Mouse (Mus musculus) heart, postnatal 14 days (tissue): Measurements from ENCODE around the gene Btbd9. TPM values are rescaled to one million over a fixed set of nuclear protein-coding genes. Genes with fewer than 3 reads are reported as not detected.
A peak's percentile ranks its signal among the peaks of the same experiment; 100 is the strongest.

Experiments used
- DNase-seq, 2 experiments: peaks; one replicate each; pipeline ENCODE4 v3.0.0; 2021 to 2022
- intact Hi-C: fragments of 180-260 bp; cut with DNase I; formaldehyde crosslinking; loops from one replicate; pipeline ENCODE4 v1.15.1; 2025
- total RNA-seq, 2 experiments: library from RNA; stranded (reverse); gene quantifications; 2 replicates each; pipeline ENCODE4 v1.2.3; 2021

The Btbd9 gene
- total RNA-seq, 2 experiments from 2014 or later = 20.9 to 22.4 TPM

- DNase-seq = no peak
- intact Hi-C loops = loop anchor here (5.0 kb wide), 2 partner anchors 87 to 177 kb away; no protein-coding TSS in a partner anchor
Observed at GRCm38 (mm10) chr17:30199374-30200247, 376.7 kb downstream of the Btbd9 start.

- intact Hi-C loops = loop anchor here (5.0 kb wide), 2 partner anchors 86 to 176 kb away; no protein-coding TSS in a partner anchor
Observed at GRCm38 (mm10) chr17:30198422-30198821, 377.9 kb downstream of the Btbd9 start.

DNA sequence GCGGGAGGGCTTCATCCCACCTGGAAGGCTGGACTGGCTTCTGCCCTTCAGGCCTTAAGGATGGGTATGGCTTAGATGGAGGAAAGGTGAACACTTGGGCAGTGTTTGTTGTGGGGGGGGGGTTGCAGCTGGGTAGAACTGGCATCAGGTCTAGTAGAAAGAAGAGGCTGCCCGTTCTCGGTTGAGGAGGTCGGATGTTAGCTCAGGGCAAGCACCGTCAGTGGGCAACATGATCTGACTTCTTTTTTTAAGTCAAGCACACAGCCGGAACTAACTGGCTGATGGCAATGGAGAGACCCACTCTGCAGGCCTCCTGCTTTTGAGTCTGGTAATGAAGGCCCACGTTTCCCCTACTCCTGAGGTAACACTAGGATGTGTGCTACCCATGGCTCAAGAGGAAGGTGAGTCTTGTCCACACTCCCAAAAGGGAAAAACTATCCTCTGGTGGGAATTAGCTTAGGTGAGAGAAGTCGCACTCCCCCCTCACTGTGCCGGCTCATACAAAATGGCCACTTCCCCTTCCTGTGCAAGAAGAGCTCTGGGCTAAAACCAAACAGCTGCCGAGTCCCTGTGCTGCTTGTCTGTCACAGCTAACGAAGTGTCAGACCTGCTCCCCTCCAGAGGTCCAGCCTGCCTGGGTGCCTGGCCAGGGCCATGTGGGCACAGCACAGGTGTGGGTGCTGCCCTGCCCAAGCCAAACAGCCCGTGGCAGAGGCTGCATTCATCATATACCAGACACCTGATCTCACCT, 378.8 kb downstream of the Btbd9 start:
- intact Hi-C loops = loop anchor here (5.0 kb wide), 2 partner anchors 85 to 175 kb away; no protein-coding TSS in a partner anchor
- no peak for DNase-seq

More at GRCm38 (mm10) chr17:30198422-30198821, 377.9 kb downstream of the Btbd9 start:
- DNase-seq = peak in 1 of 2 experiments; percentile 59

- DNase-seq = peak; percentile 10 to 36
- intact Hi-C loops = loop anchor here (5.0 kb wide), 2 partner anchors 84 to 174 kb away; no protein-coding TSS in a partner anchor
Observed at GRCm38 (mm10) chr17:30196401-30197279, 379.6 kb downstream of the Btbd9 start.

GRCm38 (mm10) chr17:30195591-30196183, 380.6 kb downstream of the Btbd9 start:
- peak; percentile 6 to 13 for DNase-seq
- intact Hi-C loops = loop anchor here (5.0 kb wide), 2 partner anchors 83 to 173 kb away; no protein-coding TSS in a partner anchor

GRCm38 (mm10) chr17:30194629-30195445, 381.5 kb downstream of the Btbd9 start:
- peak in 1 of 2 experiments; percentile 8 for DNase-seq

GRCm38 (mm10) chr17:30194091-30194490, 382.2 kb downstream of the Btbd9 start:
- intact Hi-C loops = no loop called here
- peak in 1 of 2 experiments; percentile 0 for DNase-seq

More at GRCm38 (mm10) chr17:30194629-30195445, 381.5 kb downstream of the Btbd9 start:
- intact Hi-C loops = loop anchor here (5.0 kb wide), 2 partner anchors 83 to 173 kb away; no protein-coding TSS in a partner anchor

- intact Hi-C loops = no loop called here
- peak in 1 of 2 experiments; percentile 2 for DNase-seq
Observed at GRCm38 (mm10) chr17:30193615-30194014, 382.7 kb downstream of the Btbd9 start.

DNA sequence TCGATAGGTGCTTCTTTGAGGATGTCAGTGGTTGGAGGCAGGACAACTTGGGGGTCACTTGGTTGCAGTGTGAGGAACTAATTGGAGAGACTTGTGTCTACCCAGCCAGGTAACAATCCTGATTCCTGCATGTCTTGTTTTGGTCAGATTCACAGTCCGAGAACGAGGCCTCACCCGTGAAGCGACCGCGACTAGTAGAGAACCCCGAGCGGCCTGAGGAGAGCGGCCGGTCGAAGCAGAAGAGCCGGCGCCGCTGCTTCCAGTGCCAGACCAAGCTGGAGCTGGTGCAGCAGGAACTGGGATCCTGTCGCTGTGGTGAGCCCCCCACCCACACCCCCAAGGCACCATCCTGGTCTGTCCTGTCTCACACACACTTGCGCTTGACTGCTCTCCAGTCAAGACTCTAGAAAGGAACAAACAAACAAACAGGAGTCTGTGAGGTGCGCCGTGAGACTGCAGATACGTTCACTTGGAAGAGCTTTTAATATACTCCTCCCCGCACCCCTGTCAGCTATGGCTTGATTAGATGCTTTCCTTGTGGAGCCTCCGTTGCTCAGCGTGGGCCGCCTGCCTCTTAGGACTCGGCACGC, 383.8 kb downstream of the Btbd9 start:
- intact Hi-C loops = no loop called here
- peak in 1 of 2 experiments; percentile 0 for DNase-seq

GRCm38 (mm10) chr17:30191097-30191640, 385.1 kb downstream of the Btbd9 start:
- DNase-seq = no peak
- intact Hi-C loops = no loop called here

GRCm38 (mm10) chr17:30188031-30188981, 388.0 kb downstream of the Btbd9 start:
- no peak for DNase-seq
- intact Hi-C loops = no loop called here

DNA sequence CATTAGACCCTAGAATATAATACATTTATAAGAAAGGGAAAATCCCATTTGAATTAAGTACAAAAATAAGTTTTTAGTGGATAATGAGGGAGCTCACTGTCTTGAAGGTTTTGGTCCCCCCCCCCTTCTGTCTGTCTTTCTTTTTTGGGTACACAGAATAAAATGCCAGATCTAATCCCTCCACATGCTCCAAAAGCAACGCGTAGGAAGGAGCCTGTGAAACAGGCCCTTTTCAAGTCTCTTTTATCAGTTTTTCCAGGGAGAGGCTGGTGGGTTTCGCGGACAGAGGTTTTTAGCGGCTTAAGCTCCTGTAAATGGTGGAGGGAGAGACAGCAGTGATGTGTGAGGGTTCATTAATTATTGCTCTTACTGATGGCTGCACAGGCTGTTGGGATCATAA, 388.7 kb downstream of the Btbd9 start:
- no peak for DNase-seq
- intact Hi-C loops = no loop called here

GRCm38 (mm10) chr17:30187154-30187553, 389.1 kb downstream of the Btbd9 start:
- DNase-seq = no peak
- intact Hi-C loops = no loop called here

GRCm38 (mm10) chr17:30183561-30183960, 392.7 kb downstream of the Btbd9 start:
- no peak for DNase-seq
- intact Hi-C loops = no loop called here

DNA sequence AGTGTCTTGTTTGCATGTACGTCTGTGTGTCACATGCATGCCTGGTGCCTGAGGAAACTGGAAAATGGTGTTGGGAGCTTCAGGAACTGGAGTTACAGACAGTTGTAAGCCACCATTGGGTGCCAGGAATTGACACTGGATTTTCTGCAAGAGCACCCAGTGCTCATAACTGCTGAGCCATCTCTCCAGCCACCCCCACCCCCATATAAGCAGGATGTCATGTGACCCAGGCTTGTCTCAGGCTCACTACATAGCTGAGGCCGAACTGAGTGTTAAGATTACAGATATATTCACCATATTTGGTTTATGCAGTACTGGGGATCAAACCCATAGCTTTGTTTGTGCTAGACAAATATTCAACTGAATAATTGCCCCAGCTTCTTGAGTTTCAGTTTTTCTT, 394.2 kb downstream of the Btbd9 start:
- intact Hi-C loops = no loop called here
- no peak for DNase-seq

- no peak for DNase-seq
- intact Hi-C loops = no loop called here
Observed at GRCm38 (mm10) chr17:30181554-30181953, 394.7 kb downstream of the Btbd9 start.

DNA sequence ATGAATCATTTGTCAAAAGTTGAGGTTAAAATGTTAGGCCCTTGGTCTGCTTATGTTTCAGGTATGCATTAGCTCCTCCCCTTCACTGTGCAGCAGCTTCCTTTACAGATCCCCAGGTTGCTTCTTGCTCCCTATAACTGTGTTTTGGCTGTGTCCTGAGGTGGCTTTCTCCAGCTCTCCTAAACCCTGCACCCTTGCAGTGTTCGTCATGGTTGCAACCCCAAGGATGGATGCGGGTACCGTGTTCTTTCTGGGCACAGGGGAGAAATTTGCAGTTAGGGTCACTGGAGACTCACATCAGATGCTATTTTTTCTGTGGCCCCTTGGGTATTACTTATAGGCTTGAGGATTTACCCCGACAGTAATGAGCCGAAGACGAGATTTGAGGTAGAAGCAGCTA, 396.1 kb downstream of the Btbd9 start:
- intact Hi-C loops = no loop called here
- no peak for DNase-seq
